Mouse (Mus musculus): ENCODE data around the gene Gm20661. TPM values are rescaled to one million over a fixed set of nuclear protein-coding genes. Genes with fewer than 3 reads are reported as not detected.

The Gm20661 gene
- polyA plus RNA-seq, 1 experiment from 2014 or later = 1.3 TPM

Other genes with a start within 250 kb of the Gm20661 start
- gene Rbm5, start 212.1 kb upstream of the Gm20661 start, polyA plus RNA-seq (2014; fragmentation: Nextera tagmentation; extraction: Ambion mirVana) = 199 and 205 TPM in 2 replicates
- 79.2 and 80.4 TPM in 2 replicates for gene Rbm6, start 109.8 kb upstream of the Gm20661 start, polyA plus RNA-seq (2014; fragmentation: Nextera tagmentation; extraction: Ambion mirVana)
- 22.1 and 23.1 TPM in 2 replicates for gene Mon1a, start 94.9 kb upstream of the Gm20661 start, polyA plus RNA-seq (2014; fragmentation: Nextera tagmentation; extraction: Ambion mirVana)
- 0.95 and 1.2 TPM in 2 replicates for gene Mst1r, start 76.2 kb upstream of the Gm20661 start, polyA plus RNA-seq (2014; fragmentation: Nextera tagmentation; extraction: Ambion mirVana)
- not detected in 2 replicates for gene Actl11, start 54.6 kb upstream of the Gm20661 start, polyA plus RNA-seq (2014; fragmentation: Nextera tagmentation; extraction: Ambion mirVana)
- gene Camkv, start 47.4 kb upstream of the Gm20661 start, polyA plus RNA-seq (2014; fragmentation: Nextera tagmentation; extraction: Ambion mirVana) = 16.7 and 20.0 TPM in 2 replicates
- gene Traip, start 32.9 kb upstream of the Gm20661 start, polyA plus RNA-seq (2014; fragmentation: Nextera tagmentation; extraction: Ambion mirVana) = 8.4 and 8.6 TPM in 2 replicates
- 5.5 and 8.7 TPM in 2 replicates for gene Uba7, start 7.6 kb upstream of the Gm20661 start, polyA plus RNA-seq (2014; fragmentation: Nextera tagmentation; extraction: Ambion mirVana)
- gene Inka1, start 2.8 kb downstream of the Gm20661 start, polyA plus RNA-seq (2014; fragmentation: Nextera tagmentation; extraction: Ambion mirVana) = 16.3 and 18.1 TPM in 2 replicates
- gene Cdhr4, start 9.4 kb downstream of the Gm20661 start, polyA plus RNA-seq (2014; fragmentation: Nextera tagmentation; extraction: Ambion mirVana) = 2.2 and 3.4 TPM in 2 replicates
- gene Gm20662, start 13.3 kb downstream of the Gm20661 start, polyA plus RNA-seq (2014; fragmentation: Nextera tagmentation; extraction: Ambion mirVana) = 0.68 TPM in 1 of 2 replicates, not detected in the other
- 55.4 and 60.7 TPM in 2 replicates for gene Ip6k1, start 19.4 kb downstream of the Gm20661 start, polyA plus RNA-seq (2014; fragmentation: Nextera tagmentation; extraction: Ambion mirVana)
- 17.7 and 18.2 TPM in 2 replicates for gene Gmppb, start 66.2 kb downstream of the Gm20661 start, polyA plus RNA-seq (2014; fragmentation: Nextera tagmentation; extraction: Ambion mirVana)
- 2.4 and 2.9 TPM in 2 replicates for gene Amigo3, start 70.1 kb downstream of the Gm20661 start, polyA plus RNA-seq (2014; fragmentation: Nextera tagmentation; extraction: Ambion mirVana)
- gene Mst1, start 97.4 kb downstream of the Gm20661 start, polyA plus RNA-seq (2014; fragmentation: Nextera tagmentation; extraction: Ambion mirVana) = not detected in 2 replicates
- 49.9 and 50.9 TPM in 2 replicates for gene Rnf123, start 100.3 kb downstream of the Gm20661 start, polyA plus RNA-seq (2014; fragmentation: Nextera tagmentation; extraction: Ambion mirVana)
- 44.8 and 48.7 TPM in 2 replicates for gene Apeh, start 111.5 kb downstream of the Gm20661 start, polyA plus RNA-seq (2014; fragmentation: Nextera tagmentation; extraction: Ambion mirVana)
- 15.4 and 15.7 TPM in 2 replicates for gene Bsn, start 207.3 kb downstream of the Gm20661 start, polyA plus RNA-seq (2014; fragmentation: Nextera tagmentation; extraction: Ambion mirVana)

All from hindbrain, embryonic 14.5 days (tissue).